Mouse (Mus musculus): ENCODE data around the gene Epop. TPM values are rescaled to one million over a fixed set of nuclear protein-coding genes. Genes with fewer than 3 reads are reported as not detected.
A peak's percentile ranks its signal among the peaks of the same experiment; 100 is the strongest.

The Epop gene
- polyA plus RNA-seq (2014; fragmentation: Nextera tagmentation; extraction: Ambion mirVana): 1.4 and 1.5 TPM in 2 replicates

DNA sequence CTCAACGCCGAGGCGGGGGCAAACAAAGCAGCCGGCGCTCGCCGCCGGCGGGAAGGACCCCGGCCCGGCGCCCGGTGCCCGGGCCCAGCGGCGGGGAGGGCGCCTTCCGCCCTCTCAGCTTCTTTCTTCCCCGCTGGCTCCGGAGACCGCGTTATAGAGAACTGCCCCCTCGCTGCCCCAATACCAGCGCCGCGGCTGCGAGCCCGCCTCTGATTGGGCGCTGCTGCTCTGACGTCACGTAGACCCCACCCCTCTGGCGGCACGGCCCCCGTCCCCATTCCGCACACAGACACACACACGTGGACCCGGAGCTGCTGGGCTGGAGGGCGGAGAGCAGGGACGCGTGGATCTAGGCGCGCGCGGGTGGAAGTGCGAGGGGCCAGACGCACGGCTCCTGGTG lies at the start of gene Epop:
TSS of gene Epop (minus strand) at position 127 of the 400 bp plus-strand sequence.
- peak; percentile 79 for ATAC-seq (replicated peaks; ENCODE audit: insufficient number of reproducible peaks, low FRiP score, low TSS enrichment)
- H3K9ac ChIP-seq (ENCODE audit: low read depth, low read length): peak within 1 kb of the TSS; percentile 68
- 1% methylated on average over 47 of the region's 47 CpGs for WGBS (ENCODE audit: insufficient replicate concordance)
- no peak within 1 kb of the TSS for H3K27ac ChIP-seq (ENCODE audit: low read depth, low read length)
- H3K9me3 ChIP-seq (replicated peaks; ENCODE audit: control insufficient read depth, low read length): no peaks in the 10 kb centered on the region
- H3K4me2 ChIP-seq: peak within 1 kb of the TSS; percentile 95
- H3K4me1 ChIP-seq (ENCODE audit: control insufficient read depth, insufficient read depth, low read length): peaks cover 9% of the 10 kb centered on the region; the same call in 1 of the 2 replicates
- no peaks in the 10 kb centered on the region for H3K36me3 ChIP-seq (ENCODE audit: control insufficient read depth, insufficient read depth, low read length)
- H3K27me3 ChIP-seq (ENCODE audit: control insufficient read depth, insufficient read depth, low read length): peaks cover 68% of the 10 kb centered on the region
- peak within 1 kb of the TSS; percentile 69 for H3K4me3 ChIP-seq (ENCODE audit: low read depth, low read length)

DNA sequence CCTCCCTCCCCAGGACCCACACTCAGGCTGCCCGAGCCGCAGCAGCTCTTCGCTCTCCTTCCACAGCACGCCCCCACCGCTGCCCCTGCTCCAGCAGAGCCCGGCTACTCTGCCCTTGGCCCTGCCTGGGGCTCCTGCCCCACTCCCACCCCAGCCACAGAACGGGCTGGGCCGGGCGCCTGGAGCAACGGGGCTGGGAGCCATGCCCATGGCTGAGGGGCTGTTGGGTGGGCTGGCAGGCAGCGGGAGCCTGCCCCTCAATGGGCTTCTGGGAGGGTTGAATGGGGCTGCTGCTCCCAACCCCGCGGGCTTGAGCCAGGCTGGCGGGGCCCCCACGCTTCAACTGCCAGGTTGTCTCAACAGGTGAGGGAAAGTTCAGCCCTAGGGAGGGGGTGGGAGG lies 48.8 kb upstream of the Epop start:
- H3K9ac ChIP-seq (ENCODE audit: low read depth, low read length): no peak overlapping the region
- no peak overlapping the region for H3K4me2 ChIP-seq
- peaks cover 43% of the 10 kb centered on the region for H3K36me3 ChIP-seq (ENCODE audit: control insufficient read depth, insufficient read depth, low read length)
- no peaks in the 10 kb centered on the region for H3K9me3 ChIP-seq (replicated peaks; ENCODE audit: control insufficient read depth, low read length)
- no peak overlapping the region for H3K27ac ChIP-seq (ENCODE audit: low read depth, low read length)
- 84% methylated on average over 12 of the region's 15 CpGs for WGBS (ENCODE audit: insufficient replicate concordance)
- no peaks in the 10 kb centered on the region for H3K27me3 ChIP-seq (ENCODE audit: control insufficient read depth, insufficient read depth, low read length)
- no peak for ATAC-seq (replicated peaks; ENCODE audit: insufficient number of reproducible peaks, low FRiP score, low TSS enrichment)
- H3K4me3 ChIP-seq (ENCODE audit: low read depth, low read length): no peak overlapping the region
- peaks cover 7% of the 10 kb centered on the region for H3K4me1 ChIP-seq (ENCODE audit: control insufficient read depth, insufficient read depth, low read length)

DNA sequence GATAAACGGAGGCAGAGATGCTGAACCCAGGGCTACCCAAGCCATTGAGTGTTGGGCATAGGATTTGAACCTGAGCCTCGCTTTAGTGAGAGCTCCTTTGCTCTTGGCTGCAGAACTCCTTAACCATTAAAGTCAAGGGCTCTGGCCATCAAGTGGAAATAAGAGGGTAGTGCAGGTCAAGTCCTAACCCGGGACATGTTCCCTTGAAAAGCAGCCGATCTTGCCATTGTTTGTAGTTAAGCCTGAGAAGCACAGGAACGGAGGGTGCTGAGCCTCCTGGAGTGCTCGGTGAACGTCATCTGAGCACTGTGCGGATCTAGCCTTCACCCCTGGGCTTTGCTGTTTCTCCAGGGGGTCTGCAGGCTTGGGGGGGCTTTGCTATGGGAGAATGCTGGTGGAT lies 48.3 kb upstream of the Epop start:
- H3K9me3 ChIP-seq (replicated peaks; ENCODE audit: control insufficient read depth, low read length): no peaks in the 10 kb centered on the region
- H3K4me1 ChIP-seq (ENCODE audit: control insufficient read depth, insufficient read depth, low read length): peaks cover 7% of the 10 kb centered on the region
- H3K36me3 ChIP-seq (ENCODE audit: control insufficient read depth, insufficient read depth, low read length): peaks cover 48% of the 10 kb centered on the region
- H3K27me3 ChIP-seq (ENCODE audit: control insufficient read depth, insufficient read depth, low read length): no peaks in the 10 kb centered on the region
- H3K27ac ChIP-seq (ENCODE audit: low read depth, low read length): no peak overlapping the region
- H3K9ac ChIP-seq (ENCODE audit: low read depth, low read length): no peak overlapping the region
- no peak overlapping the region for H3K4me3 ChIP-seq (ENCODE audit: low read depth, low read length)
- ATAC-seq (replicated peaks; ENCODE audit: insufficient number of reproducible peaks, low FRiP score, low TSS enrichment): no peak
- H3K4me2 ChIP-seq: no peak overlapping the region
- WGBS (ENCODE audit: insufficient replicate concordance): 66% methylated on average over 8 of the region's 8 CpGs

DNA sequence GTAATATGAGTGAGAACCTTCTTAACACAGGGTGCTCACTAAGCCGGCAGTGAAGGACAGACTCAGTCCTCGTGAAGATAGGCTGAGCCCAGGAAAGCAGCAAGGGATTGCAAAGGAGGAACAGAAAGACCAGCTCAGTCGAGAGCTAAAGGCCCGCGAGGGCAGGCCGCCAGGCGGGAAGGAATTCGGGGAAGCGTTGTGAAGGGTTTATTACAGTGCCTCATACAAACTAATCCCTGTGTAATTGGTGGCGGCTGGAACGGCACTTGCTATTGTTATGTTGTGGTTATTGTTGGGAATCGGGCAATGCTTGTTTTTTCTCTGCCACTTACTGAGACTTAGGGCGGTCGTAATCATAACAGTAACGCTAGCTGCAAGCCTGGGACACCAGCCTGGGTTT lies 47.9 kb upstream of the Epop start:
- H3K27ac ChIP-seq (ENCODE audit: low read depth, low read length): no peak overlapping the region
- H3K9ac ChIP-seq (ENCODE audit: low read depth, low read length): no peak overlapping the region
- H3K27me3 ChIP-seq (ENCODE audit: control insufficient read depth, insufficient read depth, low read length): no peaks in the 10 kb centered on the region
- no peaks in the 10 kb centered on the region for H3K9me3 ChIP-seq (replicated peaks; ENCODE audit: control insufficient read depth, low read length)
- WGBS (ENCODE audit: insufficient replicate concordance): 79% methylated on average over 15 of the region's 15 CpGs
- no peak overlapping the region for H3K4me3 ChIP-seq (ENCODE audit: low read depth, low read length)
- no peak overlapping the region for H3K4me2 ChIP-seq
- peaks cover 51% of the 10 kb centered on the region for H3K36me3 ChIP-seq (ENCODE audit: control insufficient read depth, insufficient read depth, low read length)
- ATAC-seq (replicated peaks; ENCODE audit: insufficient number of reproducible peaks, low FRiP score, low TSS enrichment): no peak
- peaks cover 7% of the 10 kb centered on the region for H3K4me1 ChIP-seq (ENCODE audit: control insufficient read depth, insufficient read depth, low read length)

DNA sequence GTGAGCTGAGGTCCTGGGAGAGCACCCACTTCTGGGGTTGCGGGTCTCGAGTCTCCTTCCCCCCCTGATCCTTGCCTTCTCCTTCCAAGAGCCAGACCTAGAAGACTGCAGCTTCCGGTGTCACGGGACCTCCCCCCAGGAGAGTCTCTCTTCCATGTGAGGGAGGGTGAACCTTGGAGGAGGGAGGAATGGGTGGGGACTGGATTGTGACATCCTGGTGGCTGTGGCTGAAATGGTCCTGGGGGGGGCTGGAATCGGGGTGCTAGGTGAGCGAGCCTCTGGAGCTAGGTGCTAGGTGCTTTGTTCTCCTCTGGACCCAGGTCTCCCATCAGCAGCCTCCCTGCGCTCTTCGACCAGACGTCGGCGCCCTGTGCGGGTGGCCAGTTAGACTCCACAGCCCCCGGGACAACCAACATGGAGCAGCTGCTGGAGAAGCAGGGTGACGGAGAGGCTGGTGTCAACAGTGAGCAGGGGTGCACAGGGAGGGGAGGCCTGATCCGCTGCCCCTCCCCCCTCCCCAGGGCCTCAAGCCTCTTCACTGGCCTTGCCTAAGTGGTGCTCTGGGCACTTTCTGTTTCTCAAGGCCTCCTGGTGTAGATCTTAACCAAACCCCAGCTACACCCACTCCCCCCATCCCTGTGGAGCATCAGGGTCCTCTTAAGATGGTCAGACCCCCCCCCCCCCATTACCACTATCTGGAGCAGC lies 46.7 kb upstream of the Epop start:
- peaks cover 53% of the 10 kb centered on the region for H3K36me3 ChIP-seq (ENCODE audit: control insufficient read depth, insufficient read depth, low read length)

DNA sequence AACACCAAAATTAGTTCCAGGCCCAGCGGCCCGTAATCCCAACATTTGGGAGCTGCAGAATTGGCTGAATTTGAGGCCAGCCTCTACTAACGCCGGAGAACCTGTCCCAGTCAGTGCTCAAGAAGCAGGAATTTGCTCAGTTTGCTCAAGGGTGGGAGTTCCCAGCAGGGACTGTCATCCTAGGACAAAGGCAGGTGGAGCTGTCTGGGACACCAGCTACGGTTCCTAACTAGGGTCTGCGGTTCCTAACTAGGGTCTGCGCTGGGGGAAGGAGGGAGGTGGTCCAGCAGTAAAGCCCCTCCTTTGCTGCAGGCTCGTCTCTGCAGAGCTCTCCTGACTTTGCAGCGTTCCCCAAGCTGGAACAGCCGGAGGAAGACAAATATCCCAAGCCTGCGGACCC lies 43.6 kb upstream of the Epop start:
- Histone ChIP-seq H3K27me3 (ENCODE audit: control insufficient read depth, insufficient read depth, low read length) (no peaks in the 10 kb centered on the region), H3K4me2 (no peak overlapping the region), H3K4me3 (ENCODE audit: low read depth, low read length) (no peak overlapping the region), H3K9ac (ENCODE audit: low read depth, low read length) (no peak overlapping the region), H3K4me1 (ENCODE audit: control insufficient read depth, insufficient read depth, low read length) (peaks cover 33% of the 10 kb centered on the region), H3K36me3 (ENCODE audit: control insufficient read depth, insufficient read depth, low read length) (peaks cover 52% of the 10 kb centered on the region), H3K27ac (ENCODE audit: low read depth, low read length) (no peak overlapping the region), H3K9me3 (replicated peaks; ENCODE audit: control insufficient read depth, low read length) (no peaks in the 10 kb centered on the region)
- ATAC-seq (replicated peaks; ENCODE audit: insufficient number of reproducible peaks, low FRiP score, low TSS enrichment): no peak
- 87% methylated on average over 11 of the region's 11 CpGs for WGBS (ENCODE audit: insufficient replicate concordance)

More for the DNA sequence above, 46.7 kb upstream of the Epop start:
- Histone ChIP-seq H3K27me3 (ENCODE audit: control insufficient read depth, insufficient read depth, low read length) (no peaks in the 10 kb centered on the region), H3K4me3 (ENCODE audit: low read depth, low read length) (no peak overlapping the region), H3K9me3 (replicated peaks; ENCODE audit: control insufficient read depth, low read length) (no peaks in the 10 kb centered on the region), H3K4me1 (ENCODE audit: control insufficient read depth, insufficient read depth, low read length) (peaks cover 4% of the 10 kb centered on the region), H3K9ac (ENCODE audit: low read depth, low read length) (no peak overlapping the region), H3K4me2 (no peak overlapping the region), H3K27ac (ENCODE audit: low read depth, low read length) (no peak overlapping the region)
- ATAC-seq (replicated peaks; ENCODE audit: insufficient number of reproducible peaks, low FRiP score, low TSS enrichment): no peak
- 63% methylated on average over 15 of the region's 15 CpGs for WGBS (ENCODE audit: insufficient replicate concordance)

DNA sequence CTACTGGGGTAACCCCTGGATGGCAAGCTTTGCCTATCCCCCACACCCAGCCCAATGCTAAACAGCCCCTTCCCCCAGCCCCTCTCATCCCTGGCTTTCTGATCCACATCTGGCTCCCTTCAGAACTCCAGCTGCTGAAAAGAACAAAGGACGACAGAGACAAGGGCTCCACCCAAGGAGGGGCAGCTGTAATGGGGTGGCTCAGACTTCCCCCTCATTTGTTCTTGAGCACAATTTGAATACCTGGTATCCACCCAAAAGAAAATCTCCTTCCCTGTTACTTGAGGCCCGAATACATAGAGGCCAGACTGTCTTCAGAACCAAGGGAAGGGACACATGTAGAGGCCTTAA lies 41.6 kb upstream of the Epop start:
- H3K9me3 ChIP-seq (replicated peaks; ENCODE audit: control insufficient read depth, low read length): no peaks in the 10 kb centered on the region
- no peak overlapping the region for H3K27ac ChIP-seq (ENCODE audit: low read depth, low read length)
- H3K4me2 ChIP-seq: no peak overlapping the region
- H3K36me3 ChIP-seq (ENCODE audit: control insufficient read depth, insufficient read depth, low read length): peaks cover 45% of the 10 kb centered on the region
- no peaks in the 10 kb centered on the region for H3K27me3 ChIP-seq (ENCODE audit: control insufficient read depth, insufficient read depth, low read length)
- 55% methylated on average over 2 of the region's 2 CpGs for WGBS (ENCODE audit: insufficient replicate concordance)
- H3K4me1 ChIP-seq (ENCODE audit: control insufficient read depth, insufficient read depth, low read length): peaks cover 34% of the 10 kb centered on the region
- H3K4me3 ChIP-seq (ENCODE audit: low read depth, low read length): no peak overlapping the region
- no peak for ATAC-seq (replicated peaks; ENCODE audit: insufficient number of reproducible peaks, low FRiP score, low TSS enrichment)
- H3K9ac ChIP-seq (ENCODE audit: low read depth, low read length): no peak overlapping the region

DNA sequence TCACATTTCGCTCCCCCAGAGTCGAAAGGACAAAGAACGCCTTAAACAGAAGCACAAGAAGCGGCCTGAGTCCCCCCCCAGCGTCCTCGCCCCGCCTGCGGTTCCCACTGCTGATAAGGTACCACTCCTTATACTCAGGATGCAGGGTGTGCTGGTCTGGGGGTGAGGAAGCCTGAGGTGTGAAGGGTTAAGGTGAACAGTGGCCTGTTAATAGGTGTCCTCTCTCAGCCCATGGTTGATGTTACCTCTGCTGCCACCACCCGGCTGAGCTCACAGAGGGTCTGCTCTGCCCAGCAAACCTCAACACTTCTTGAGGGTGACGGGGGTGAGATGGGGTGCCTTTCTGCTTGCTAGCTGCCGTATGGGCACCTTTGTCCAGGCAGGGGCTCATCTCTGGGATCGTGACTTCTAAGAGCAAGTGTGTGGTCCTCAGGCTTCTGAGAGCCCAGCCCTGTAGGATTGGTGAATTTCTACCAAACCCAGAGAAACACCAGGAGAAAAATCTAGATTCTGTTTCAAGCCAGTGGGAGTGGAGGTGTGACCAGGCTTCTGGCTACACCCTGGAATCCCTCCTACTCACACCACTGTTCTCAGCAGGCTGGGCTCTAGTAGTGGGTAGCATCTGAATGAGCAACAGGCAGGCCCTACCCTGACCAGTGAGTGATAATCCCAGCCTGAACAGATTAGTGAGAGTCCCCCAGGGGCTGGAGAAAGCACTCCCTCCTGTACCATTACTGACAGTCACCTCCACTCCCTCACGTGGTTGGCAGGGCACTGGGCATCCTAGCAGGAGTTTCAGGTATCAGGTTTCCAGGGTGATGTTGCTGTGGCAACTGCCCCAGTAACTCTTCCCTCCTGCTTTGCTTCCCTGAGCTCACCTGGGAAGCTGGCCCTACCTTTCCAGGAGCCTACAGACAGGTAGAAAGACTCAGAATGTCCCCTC lies 41.0 kb upstream of the Epop start:
- peak overlapping the region; percentile 73 for H3K27ac ChIP-seq (ENCODE audit: low read depth, low read length)
- H3K4me2 ChIP-seq: peak overlapping the region; percentile 55
- no peaks in the 10 kb centered on the region for H3K9me3 ChIP-seq (replicated peaks; ENCODE audit: control insufficient read depth, low read length)
- peak overlapping the region; percentile 1; the same call in 1 of the 2 replicates for H3K4me3 ChIP-seq (ENCODE audit: low read depth, low read length)
- ATAC-seq (replicated peaks; ENCODE audit: insufficient number of reproducible peaks, low FRiP score, low TSS enrichment): 0 out of 2 replicates have a peak, but pooled peaks have one; percentile 46
- H3K36me3 ChIP-seq (ENCODE audit: control insufficient read depth, insufficient read depth, low read length): peaks cover 47% of the 10 kb centered on the region
- WGBS (ENCODE audit: insufficient replicate concordance): 28% methylated on average over 13 of the region's 13 CpGs
- H3K4me1 ChIP-seq (ENCODE audit: control insufficient read depth, insufficient read depth, low read length): peaks cover 30% of the 10 kb centered on the region
- H3K27me3 ChIP-seq (ENCODE audit: control insufficient read depth, insufficient read depth, low read length): no peaks in the 10 kb centered on the region
- H3K9ac ChIP-seq (ENCODE audit: low read depth, low read length): peak overlapping the region; percentile 7; the same call in 1 of the 2 replicates

All from heart, embryonic 11.5 days (tissue).